Mouse (Mus musculus) gastrocnemius, postnatal 10 days (tissue): Measurements from ENCODE around the gene Gm27021. TPM values are rescaled to one million over a fixed set of nuclear protein-coding genes. Genes with fewer than 3 reads are reported as not detected.

ENCODE experiments used
- DNase-seq: peaks from one replicate; pipeline ENCODE4 v3.0.0; 2021; ENCODE audit warnings: mixed read lengths
- long read RNA-seq, 2 experiments: library from polyadenylated mRNA; stranded (forward); transcript quantifications; one replicate each; pipeline ENCODE4 v2.0.0; 2021
- total RNA-seq, 2 experiments: library from RNA; stranded (reverse); gene quantifications; 2 replicates each; pipeline ENCODE4 v1.2.3; 2021

Gene Gm27021
- total RNA-seq, result not detected
- long read RNA-seq, experiment 1, partial matches to known transcripts, result 2 of 2 reads
- long read RNA-seq, experiment 1, other reads (novel, unspliced or antisense), result 0 of 2 reads
- long read RNA-seq, experiment 2, result 0 reads

GRCm38 (mm10) chr8:120667561-120668373 is at the start of gene Gm27021, which contains the start of gene Cox4i1:
Gm27021 (minus strand) TSS chr8:120668079.
Cox4i1 (plus strand) TSS chr8:120668222.
- peak; percentile 95 for DNase-seq

GRCm38 (mm10) chr8:120715996-120716680 is 48.3 kb upstream of the Gm27021 start:
- DNase-seq, result no peak

- DNase-seq, result no peak
Measured at GRCm38 (mm10) chr8:120715200-120715599, 47.3 kb upstream of the Gm27021 start.

- DNase-seq, result no peak
Measured at GRCm38 (mm10) chr8:120709176-120709575, 41.3 kb upstream of the Gm27021 start.

GRCm38 (mm10) chr8:120706193-120706592 is 38.3 kb upstream of the Gm27021 start:
- DNase-seq, result no peak

- no peak for DNase-seq
Measured at GRCm38 (mm10) chr8:120705163-120705562, 37.3 kb upstream of the Gm27021 start.

- DNase-seq, result no peak
Measured at GRCm38 (mm10) chr8:120704203-120704602, 36.3 kb upstream of the Gm27021 start.

- no peak for DNase-seq
Measured at GRCm38 (mm10) chr8:120701758-120702465, 34.0 kb upstream of the Gm27021 start.

GRCm38 (mm10) chr8:120700053-120700452 is 32.2 kb upstream of the Gm27021 start:
- DNase-seq, result no peak

- DNase-seq, result no peak
Measured at GRCm38 (mm10) chr8:120699565-120699964, 31.7 kb upstream of the Gm27021 start.

- DNase-seq, result no peak
Measured at GRCm38 (mm10) chr8:120699079-120699478, 31.2 kb upstream of the Gm27021 start.

- no peak for DNase-seq
Measured at GRCm38 (mm10) chr8:120698426-120698825, 30.5 kb upstream of the Gm27021 start.

- no peak for DNase-seq
Measured at GRCm38 (mm10) chr8:120697979-120698272, 30.0 kb upstream of the Gm27021 start.

GRCm38 (mm10) chr8:120697154-120697978 is 29.5 kb upstream of the Gm27021 start:
- peak; percentile 74 for DNase-seq

GRCm38 (mm10) chr8:120696401-120697153 is 28.7 kb upstream of the Gm27021 start:
- DNase-seq, result no peak

GRCm38 (mm10) chr8:120693861-120694493 is 26.1 kb upstream of the Gm27021 start:
- DNase-seq, result no peak

- no peak for DNase-seq
Measured at GRCm38 (mm10) chr8:120692934-120693333, 25.1 kb upstream of the Gm27021 start.

GRCm38 (mm10) chr8:120688511-120688910 is 20.6 kb upstream of the Gm27021 start:
- DNase-seq, result no peak

GRCm38 (mm10) chr8:120687786-120688185 is 19.9 kb upstream of the Gm27021 start:
- no peak for DNase-seq

GRCm38 (mm10) chr8:120686576-120686975 is 18.7 kb upstream of the Gm27021 start:
- DNase-seq, result no peak

- no peak for DNase-seq
Measured at GRCm38 (mm10) chr8:120686051-120686450, 18.2 kb upstream of the Gm27021 start.
